Mouse (Mus musculus) ovary, adult 18-20 months (tissue): ENCODE results near the gene Slc41a1.

Experiments
- DNase-seq: peaks from one replicate; pipeline ENCODE4 v3.0.0; 2022; ENCODE audit warnings: low spot score, mixed read lengths

Gene Slc41a1

GRCm38 (mm10) chr1:131886641-131887040 lies 59.3 kb downstream of the Slc41a1 start:
- DNase-seq: no peak

GRCm38 (mm10) chr1:131890043-131890658 lies 62.9 kb downstream of the Slc41a1 start:
- no peak for DNase-seq

GRCm38 (mm10) chr1:131891436-131891835 lies 64.1 kb downstream of the Slc41a1 start:
- DNase-seq: no peak
